Mouse (Mus musculus): ENCODE data around the gene Dnaaf3.
"Not testable (repeated sequence)": the region's sequence is repeated elsewhere in the genome, so short reads cannot be mapped to it uniquely, and the experiment has no call there.

Gene Dnaaf3

DNA sequence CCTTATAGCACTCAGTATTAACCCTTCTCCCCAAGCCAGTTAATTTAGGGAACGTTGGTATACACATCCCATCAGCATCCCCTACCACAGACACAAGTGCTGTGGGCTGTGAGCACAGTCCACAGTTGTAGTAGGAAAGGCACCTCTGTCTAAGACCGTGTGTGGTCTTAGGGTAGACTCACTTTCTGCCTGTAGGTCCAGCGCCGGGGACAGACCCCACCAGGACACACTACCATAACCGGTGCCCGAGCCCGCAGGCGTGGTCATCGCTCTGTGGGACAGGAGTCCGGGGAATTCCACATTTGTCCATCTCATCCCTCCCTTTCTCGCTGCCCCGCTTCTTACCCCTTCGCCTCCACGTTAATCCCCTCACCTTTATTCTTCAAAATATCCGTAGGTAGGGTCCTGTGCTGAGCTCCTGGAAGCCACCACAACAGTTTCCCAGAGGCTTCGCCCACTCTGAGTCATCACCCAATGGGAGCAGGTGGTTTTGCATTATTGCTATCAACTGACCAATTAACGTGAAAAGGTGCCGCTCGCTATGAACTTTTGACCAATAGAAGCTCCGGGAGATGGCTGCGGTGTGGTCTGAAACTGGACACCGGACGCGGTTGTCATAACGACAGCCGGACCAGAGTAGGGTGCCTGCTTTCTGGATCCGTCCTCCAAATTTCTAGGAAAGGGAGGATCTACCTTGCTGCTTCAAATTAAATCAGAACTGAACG, at the start of gene Dnaaf3:
TSS of gene Dnaaf3 (minus strand) at position 449 of the 725 bp plus-strand sequence.
- peak; percentile 97 for DNase-seq (ENCODE audit: low read depth, low spot score)

DNA sequence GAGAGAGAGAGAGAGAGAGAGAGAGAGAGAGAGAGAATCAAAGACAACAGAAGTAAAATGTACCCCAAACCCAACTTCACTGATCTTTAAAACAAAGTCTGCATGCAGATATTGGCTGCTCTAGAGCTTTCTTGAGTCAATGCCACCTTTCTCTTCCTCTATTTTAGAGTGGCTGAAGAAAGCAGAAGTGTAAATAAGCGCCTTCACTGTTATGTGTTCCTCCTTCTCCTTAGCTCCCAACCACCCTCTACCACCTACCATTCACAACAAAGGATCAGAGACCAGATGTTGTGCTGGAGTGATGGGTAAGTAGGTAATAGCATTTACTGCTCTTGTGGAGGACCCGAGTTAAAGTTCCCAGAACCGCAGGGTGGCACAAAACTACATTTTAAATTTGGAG, 49.2 kb upstream of the Dnaaf3 start:
- DNase-seq (ENCODE audit: low read depth, low spot score): not testable (repeated sequence)

DNA sequence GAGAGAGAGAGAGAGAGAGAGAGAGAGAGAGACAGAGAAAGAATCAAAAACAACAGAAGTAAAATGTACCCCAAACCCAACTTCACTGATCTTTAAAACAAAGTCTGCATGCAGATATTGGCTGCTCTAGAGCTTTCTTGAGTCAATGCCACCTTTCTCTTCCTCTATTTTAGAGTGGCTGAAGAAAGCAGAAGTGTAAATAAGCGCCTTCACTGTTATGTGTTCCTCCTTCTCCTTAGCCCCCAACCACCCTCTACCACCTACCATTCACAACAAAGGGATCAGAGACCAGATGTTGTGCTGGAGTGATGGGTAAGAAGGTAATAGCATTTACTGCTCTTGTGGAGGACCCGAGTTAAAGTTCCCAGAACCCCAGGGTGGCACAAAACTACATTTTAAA, 40.1 kb upstream of the Dnaaf3 start:
- DNase-seq (ENCODE audit: low read depth, low spot score): not testable (repeated sequence)

DNA sequence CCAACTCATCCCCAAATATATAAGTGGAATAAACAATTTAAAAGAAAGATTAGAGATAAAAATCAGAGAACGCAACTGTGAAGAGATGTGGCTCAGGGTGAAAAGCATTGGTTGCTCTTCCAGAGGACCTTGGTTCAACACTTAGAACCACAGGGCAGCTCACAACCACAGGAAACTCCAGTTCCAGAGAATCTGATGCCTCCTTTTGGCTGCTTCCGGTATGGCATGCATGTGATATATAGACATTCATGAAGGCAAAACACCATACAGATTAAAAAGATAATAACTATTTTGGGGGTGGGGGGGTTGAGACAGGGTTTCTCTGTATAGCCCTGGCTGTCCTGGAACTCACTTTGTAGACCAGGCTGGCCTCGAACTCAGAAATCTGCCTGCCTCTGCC, 30.4 kb upstream of the Dnaaf3 start:
- DNase-seq (ENCODE audit: low read depth, low spot score): peak; percentile 33

DNA sequence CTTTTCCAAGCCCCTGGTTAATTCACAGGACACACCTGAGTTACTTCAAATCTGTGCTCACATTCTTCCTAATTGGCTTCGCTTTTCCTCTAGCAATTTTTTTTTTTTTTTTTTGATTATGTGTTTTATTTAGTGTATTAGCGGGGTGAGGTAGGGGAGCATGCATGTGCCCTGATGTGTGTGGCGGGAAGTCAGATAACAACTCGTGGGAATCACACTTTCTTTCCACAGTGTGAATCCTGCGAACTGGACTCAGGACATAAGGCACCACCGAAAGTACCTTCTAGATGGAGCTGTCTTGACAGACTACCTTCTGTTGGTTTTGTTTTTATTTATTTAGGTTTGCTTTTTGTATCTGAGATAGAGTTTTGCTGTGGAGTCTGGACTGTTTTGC, 24.9 kb upstream of the Dnaaf3 start:
- no peak for DNase-seq (ENCODE audit: low read depth, low spot score)

DNA sequence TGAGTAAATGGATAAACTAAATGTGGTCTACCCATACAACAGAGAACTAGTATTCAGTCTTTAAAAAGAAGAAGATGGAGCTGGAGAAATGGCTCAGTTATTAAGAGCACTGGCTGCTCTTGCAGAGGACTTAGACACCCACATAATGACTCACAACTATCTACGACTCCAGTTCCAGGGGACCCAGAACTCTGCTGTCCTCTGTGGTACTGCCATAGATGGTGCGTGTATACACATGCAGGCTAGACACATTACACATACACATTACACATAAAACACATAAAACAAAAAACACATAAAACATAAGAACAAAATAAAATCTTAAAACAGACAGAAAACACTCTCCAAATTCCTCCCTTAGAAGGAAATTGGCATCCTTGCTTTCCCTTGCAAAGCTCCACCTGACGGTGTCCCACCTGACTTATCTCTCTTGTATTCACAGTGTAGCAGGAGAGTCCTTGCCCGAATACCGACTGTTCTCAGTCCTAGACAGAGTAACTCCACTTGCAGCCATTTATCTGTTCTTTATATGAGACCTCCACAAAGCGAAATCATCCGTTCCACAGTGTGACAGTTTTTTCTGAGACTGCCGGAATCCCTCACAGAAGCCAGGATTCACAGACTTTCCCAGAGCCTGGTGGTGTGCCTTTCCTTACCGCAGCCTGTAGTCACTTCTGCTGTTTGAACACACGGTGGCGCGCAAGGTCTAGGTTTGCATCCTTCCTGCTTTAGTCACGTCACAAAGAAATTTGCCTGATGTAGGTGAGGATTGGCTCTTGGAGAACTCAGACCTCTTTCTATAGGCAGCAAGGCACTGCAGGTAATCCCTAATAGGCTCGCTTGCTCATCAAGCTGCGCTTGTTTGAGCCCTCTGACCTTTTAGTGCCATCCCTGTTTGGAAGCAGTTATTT, 24.3 kb upstream of the Dnaaf3 start:
- peak; percentile 94 for DNase-seq (ENCODE audit: low read depth, low spot score)

DNA sequence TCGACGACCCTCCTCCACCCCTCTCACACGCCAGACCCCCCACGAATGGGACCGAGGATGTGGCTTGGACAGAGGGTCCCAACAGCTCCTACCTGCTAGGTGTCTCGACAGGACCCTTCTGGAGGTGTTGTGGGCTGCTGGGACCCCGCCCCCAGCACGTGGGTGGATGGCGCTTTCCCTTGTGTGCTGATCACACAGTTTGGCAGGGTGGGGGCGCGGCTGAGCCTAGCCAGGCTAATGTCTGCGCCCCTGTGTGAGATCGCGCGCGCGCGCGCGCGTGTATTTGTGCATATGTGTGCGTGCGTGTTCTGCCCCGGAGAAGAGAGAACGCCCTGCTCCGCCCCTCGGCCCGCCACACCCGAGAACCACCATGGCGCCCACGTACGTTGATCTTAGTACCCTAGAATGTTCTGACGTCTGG, 15.0 kb upstream of the Dnaaf3 start, which contains the start of gene Syt5:
TSS of gene Syt5 (minus strand) at position 321 of the 421 bp plus-strand sequence.
- peak; percentile 67 for DNase-seq (ENCODE audit: low read depth, low spot score)

DNA sequence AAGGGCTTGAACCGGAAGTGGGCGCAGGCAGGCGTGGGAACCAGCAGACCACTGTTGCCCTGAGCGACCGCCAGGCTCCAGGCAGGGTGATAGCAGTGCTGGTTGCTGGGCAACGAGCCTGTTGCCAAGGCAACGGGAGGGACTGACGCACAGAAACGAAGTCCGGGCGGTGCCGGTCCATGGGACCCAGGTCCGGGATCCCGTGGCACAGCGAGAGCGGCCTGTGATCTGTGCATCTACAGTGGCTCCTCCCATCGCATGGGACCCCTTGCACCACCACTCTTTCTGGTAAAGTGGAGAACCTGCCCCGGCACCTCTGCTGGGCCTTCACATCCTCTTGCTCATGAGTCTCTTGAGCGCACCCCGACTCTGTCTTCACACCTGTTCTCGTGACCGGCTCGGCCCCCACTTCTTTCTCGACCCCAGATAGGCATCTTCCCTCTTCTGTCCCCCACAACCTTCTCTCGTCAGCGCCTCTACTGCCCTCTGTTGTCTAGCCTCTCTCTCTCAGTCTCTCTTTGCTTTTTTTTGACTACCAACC, 14.4 kb upstream of the Dnaaf3 start:
- DNase-seq (ENCODE audit: low read depth, low spot score): peak; percentile 96

DNA sequence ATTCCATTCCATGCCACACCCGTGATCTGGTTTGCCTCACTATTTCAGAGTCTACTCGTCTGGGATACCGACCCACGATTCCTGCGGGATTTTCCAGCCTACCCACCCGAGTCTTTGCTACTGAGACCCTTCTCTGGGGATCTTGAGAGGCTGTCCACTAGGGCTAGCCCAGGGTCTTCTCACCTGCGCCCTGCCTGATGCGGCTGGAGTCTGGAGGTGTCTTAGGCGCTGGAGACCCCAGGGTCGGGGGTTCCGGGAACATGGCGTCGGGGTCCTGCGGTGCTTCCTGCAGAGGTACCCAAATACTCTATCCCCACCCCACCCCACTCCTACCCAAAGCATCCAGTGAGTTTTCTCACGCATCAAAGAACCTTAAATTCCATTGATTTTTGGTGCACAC, 13.8 kb upstream of the Dnaaf3 start:
- DNase-seq (ENCODE audit: low read depth, low spot score): no peak

DNA sequence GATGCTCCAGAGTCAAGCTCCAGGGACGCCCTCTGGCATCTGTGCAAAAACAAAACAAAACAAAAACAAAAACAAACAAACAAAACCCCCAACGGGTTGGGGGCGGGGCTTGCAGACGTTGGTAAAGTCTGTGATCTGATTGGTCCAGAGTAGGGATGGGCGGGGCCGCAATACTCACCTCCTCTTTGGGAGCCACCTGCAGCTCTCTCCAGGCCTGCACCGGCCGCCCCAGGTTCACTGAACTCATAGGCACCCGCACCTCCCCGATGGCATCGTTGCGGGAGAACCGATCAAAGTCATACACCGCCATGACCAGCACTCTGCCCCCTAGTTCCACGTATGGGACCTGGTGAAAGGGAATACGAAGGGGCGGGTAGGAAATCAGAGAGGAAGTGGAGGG, 9.8 kb upstream of the Dnaaf3 start:
- peak; percentile 83 for DNase-seq (ENCODE audit: low read depth, low spot score)

DNA sequence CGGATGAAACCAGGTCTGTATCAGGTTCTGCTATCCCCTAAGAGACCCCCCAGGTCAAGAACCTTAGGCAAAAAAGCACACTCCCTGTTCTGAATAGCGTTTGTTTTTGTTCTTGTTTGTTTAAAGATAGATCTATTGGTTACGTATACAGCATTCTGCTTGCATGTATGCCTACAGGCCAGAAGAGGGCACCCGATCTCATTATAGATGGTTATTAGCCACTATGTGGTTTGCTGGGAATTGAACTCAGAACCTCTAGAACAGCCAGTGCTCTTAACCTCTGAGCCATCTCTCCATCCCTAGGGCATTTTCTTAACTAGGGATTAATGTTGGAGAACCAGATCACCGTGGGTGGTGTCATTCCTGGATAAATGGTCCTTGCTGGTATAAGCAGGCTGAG, 9.1 kb upstream of the Dnaaf3 start:
- DNase-seq (ENCODE audit: low read depth, low spot score): peak; percentile 58

DNA sequence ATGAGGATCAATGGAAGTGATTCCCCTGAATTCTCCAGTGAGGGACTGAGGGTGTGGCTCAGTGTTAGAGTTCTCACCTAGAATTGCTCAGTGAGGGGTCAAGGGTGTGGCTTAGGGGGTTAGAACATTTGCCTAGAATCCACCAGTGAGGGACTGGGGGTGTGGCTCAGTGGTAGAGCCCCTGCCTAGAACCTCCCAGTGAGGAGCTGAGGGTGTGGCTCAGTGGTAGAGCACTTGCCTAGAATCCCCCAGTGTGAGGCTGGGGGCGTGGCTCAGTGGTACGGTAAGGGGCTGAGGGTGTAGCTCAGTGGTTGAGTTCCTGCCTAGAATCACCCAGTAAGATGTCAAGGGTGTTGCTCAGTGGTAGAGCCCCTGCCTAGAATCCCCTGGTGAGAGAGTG, 6.8 kb upstream of the Dnaaf3 start:
- peak; percentile 94 for DNase-seq (ENCODE audit: low read depth, low spot score)

DNA sequence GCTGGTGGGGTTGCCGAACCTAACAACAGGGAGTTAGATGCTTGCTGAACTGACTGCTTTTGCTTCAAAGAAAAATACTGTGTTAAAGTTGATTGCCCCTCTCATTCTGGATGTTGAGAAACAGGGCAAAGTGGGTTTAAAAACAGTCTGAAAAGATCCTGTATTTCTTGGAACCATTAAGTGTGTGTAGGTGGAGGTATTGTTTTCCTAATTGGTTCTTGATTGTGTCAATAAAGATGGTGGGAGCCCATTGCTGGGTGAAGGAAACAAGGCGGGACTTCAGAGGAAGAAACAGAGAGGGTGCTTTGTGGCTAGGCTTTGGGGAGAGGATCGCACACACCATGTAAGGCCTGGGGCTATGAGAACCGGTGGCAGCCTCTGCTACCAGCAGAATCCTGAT, 4.9 kb upstream of the Dnaaf3 start:
- DNase-seq (ENCODE audit: low read depth, low spot score): peak; percentile 91

DNA sequence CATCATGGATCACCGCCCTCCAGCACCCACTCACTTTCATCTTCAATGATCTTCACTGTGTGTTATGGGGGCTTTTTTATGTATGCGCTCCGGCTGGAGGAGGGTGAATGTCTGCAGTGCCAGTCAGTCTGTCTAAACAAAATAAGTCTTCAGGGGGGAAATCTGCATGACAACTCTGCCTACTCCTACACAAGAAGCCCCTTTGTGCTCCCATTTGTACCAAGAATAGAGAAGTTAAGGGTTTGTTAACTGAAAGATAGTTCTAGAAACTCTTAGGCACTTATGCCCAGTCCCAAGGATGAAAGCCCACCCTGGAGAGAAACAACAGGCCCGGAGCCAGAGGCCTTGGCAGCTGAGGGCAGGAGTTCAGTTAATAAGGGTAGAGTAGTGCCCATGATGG, 4.1 kb upstream of the Dnaaf3 start:
- peak; percentile 50 for DNase-seq (ENCODE audit: low read depth, low spot score)

DNA sequence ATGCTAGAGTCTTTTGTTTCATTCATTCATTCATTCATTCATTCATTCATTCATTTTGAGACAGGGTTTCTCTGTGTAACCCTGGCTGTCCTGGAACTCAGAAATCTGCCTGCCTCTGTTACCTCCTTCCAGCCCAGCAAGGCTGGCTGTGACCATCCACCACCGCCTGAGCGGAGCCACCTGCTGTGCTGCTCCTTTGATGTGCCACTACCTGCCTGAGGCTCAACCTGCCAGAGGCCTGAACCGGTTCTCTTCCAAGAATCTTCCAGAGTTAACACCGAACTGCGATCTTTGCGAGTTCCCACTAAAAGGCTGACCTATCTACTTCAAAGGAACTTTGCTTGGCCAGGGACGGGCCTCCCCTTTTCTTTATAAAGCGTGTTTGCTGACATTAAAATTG, 2.1 kb downstream of the Dnaaf3 start:
- peak; percentile 30 for DNase-seq (ENCODE audit: low read depth, low spot score)

DNA sequence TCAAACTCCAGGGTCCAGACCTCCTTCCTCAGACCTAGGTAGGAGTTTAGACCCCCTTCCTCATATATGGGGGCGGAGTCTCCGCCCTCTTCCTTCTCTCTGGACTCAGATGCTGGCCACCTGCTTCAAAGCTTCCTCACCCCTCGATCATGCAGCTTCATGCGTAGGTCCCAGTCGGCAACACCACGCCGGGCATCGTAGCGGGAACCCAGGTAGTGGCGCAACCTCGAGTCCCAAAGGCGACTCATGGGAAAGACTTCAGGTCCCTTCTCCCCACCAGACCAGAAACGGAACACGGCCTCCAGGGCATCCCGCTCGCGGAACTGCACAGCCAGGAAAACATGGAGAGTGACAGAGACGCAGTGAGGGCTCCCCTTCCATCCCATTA, 5.0 kb downstream of the Dnaaf3 start:
- DNase-seq (ENCODE audit: low read depth, low spot score): no peak

DNA sequence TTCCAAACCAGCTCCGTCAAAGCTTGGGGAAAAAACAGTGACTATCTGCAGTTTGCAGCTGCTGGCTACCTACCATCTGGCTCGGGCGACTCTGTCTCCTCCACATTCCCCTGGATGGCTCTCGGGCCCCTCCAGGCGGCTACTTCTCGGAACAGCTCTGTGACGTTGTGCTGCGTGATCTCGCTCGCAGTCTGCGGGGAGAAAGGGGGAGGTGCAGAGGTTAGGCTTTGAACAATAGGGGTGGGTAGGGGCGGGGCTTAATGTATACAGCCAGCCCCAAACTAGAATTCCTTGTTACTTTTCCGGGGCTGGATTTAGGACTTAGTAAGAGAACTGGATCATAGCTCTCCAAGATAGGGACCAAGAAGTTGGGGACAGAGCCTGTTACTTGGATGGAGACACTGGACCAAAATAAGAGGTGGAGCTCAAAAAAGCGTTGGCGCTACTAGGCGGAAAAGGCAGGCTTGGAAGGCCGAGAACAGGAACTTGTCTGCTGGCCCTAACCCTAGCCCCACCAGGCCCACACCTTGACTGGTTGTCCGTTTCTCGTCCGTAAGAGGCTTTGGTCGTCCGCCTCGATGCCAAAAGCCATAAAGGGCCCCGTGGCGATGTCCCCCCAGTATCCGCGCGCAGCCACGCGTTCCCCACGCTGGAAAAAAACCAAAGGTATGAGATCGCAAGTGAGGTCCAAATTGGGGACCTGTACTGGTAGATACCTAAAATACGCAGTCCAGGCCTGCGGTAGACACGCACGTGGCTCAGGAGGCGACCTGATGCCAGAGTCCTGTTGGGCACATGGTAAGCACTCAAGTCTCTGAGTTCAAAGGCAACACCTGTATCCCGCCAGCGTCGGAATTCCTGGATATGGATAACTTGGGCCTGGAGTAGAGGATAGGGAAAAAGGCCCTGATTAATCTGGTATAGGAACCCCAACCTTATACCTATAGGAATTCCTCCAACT, 5.6 kb downstream of the Dnaaf3 start:
- DNase-seq (ENCODE audit: low read depth, low spot score): peak; percentile 98

DNA sequence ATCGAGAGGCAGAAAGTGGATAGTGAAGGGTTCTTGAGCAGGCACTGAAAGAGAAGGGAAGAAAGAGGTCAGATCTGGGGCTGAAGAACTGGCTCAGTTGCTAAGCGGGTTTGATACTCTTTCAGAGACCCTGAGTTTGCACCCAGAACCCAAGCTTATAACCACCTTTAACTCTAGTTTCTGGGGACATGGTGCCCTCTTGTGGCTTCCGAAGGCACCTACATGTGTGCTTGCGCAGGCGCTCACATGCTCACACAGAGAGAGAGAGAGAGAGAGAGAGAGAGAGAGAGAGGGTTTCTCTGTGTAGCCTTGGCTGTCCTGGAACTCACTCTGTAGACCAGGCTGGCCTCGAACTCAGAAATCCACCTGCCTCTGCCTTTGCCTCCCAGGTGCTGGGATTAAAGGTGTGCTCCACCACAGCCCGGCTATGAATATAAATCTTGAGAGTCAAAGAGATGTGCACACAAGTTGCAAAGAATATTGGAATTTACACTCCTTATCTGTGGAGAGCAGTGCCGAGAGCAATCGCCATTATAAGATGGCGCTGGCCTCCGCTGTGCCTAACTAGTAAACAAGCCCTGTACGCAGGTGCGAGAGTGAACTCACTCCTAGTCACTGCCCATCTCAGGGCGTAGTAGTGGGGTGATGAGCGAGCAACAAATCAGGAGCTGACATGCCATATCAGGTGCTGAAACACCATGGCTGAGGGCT, 7.9 kb downstream of the Dnaaf3 start, which contains the start of gene Tnni3:
TSS of gene Tnni3 (minus strand) at position 18 of the 711 bp plus-strand sequence.
- DNase-seq (ENCODE audit: low read depth, low spot score): peak; percentile 89

DNA sequence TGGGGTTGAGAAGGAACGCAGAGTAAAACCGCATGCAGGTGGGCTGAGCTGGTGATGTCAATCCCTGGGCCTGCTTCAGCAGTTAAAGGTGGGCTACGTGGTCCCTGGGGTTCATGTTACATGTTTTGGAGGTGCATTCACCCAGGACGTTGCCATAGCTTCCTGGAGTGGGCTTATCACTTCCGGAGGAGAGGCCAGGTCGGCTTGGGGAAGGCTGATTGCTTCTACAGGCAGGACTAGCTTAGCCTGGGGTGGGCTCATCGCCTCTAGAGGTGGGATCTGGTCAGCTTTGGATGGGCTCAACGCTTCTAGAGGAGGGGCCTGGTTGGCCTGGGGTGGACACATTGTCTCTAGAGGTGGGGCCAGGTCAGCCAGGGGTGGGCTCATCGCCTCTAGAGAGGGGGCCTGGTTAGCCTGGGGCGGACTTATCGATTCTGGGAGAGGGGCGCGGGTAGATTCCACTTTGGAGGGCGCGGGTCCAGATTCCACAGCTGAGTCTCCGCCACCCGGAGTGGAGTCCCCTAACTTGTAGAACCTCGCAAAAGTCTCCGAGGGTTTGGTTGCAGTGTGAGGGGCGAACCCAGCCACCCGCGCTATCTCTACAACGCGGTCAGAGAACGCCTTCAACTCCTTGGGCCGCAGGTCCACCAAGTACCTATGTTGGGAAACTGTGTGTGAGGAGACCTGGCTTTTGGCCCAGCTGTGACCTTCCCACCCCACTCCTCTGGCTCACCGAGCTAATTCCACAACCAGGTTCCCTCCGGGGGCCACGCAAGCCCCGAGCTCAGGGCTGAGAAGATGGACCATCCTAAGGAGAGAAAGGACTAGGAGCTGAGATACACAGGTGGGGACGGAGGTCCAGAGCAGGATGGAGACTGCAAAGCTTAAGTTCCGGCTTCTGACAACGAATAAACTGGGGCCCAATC, 8.8 kb downstream of the Dnaaf3 start:
- peak; percentile 31 for DNase-seq (ENCODE audit: low read depth, low spot score)

All from R1 (cell line).